Mouse (Mus musculus): ENCODE measurements around the gene Epha4. TPM values are rescaled to one million over a fixed set of nuclear protein-coding genes. Genes with fewer than 3 reads are reported as not detected.

The Epha4 gene
- polyA plus RNA-seq (2017; shearing (Covaris generic)): 0.21 TPM

GRCm38 (mm10) chr1:77514963-77515650, at the start of gene Epha4:
Gene Epha4, minus strand, starts transcription at chr1:77515088.

